Mouse (Mus musculus) C2C12 (cell line): Measurements from ENCODE around the gene Cdk5. TPM values are rescaled to one million over a fixed set of nuclear protein-coding genes. Genes with fewer than 3 reads are reported as not detected.

Experiments used
- H3K27me3 ChIP-seq: one replicate; pipeline ENCODE4 v1.6.1; 2011; ENCODE audit not compliant: control insufficient read depth, insufficient read depth, insufficient read length
- H3K36me3 ChIP-seq: one replicate; pipeline ENCODE4 v1.6.1; 2011; ENCODE audit not compliant: control insufficient read depth, insufficient read depth
- H3K4me3 ChIP-seq: one replicate; pipeline ENCODE4 v1.5.1; 2011; ENCODE audit warnings: mild to moderate bottlenecking, control low read depth; ENCODE audit not compliant: poor library complexity, insufficient read depth, severe bottlenecking
- H3K79me2 ChIP-seq: one replicate; pipeline ENCODE4 v1.6.1; 2011; ENCODE audit not compliant: control insufficient read depth, insufficient read depth
- H3K79me3 ChIP-seq: one replicate; pipeline ENCODE4 v1.6.1; 2011; ENCODE audit warnings: low read depth, control low read depth
- H3ac ChIP-seq: one replicate; pipeline ENCODE3; 2011; ENCODE audit warnings: low read depth; ENCODE audit not compliant: control insufficient read depth, insufficient read length
- CEBPB ChIP-seq: IDR thresholded peaks from one replicate; pipeline ENCODE4 v1.6.1; 2011; ENCODE audit warnings: low read depth, mild to moderate bottlenecking, control low read depth, moderate library complexity
- CTCF ChIP-seq: IDR thresholded peaks from one replicate; pipeline ENCODE4 v1.5.1; 2011; ENCODE audit not compliant: control insufficient read depth, insufficient read depth, insufficient read length
- FOSL1 ChIP-seq: IDR thresholded peaks from one replicate; pipeline ENCODE4 v1.8.0; 2011; ENCODE audit warnings: mild to moderate bottlenecking, low read length; ENCODE audit not compliant: poor library complexity, insufficient read depth, severe bottlenecking
- MAX ChIP-seq: IDR thresholded peaks from one replicate; pipeline ENCODE4 v1.6.1; 2011; ENCODE audit warnings: mild to moderate bottlenecking, control low read depth
- MYOD1 ChIP-seq: IDR thresholded peaks from one replicate; pipeline ENCODE4 v1.6.1; 2011; ENCODE audit warnings: low read depth; ENCODE audit not compliant: control insufficient read depth, insufficient read length
- MYOG ChIP-seq: IDR thresholded peaks from one replicate; pipeline ENCODE4 v1.6.1; 2011; ENCODE audit not compliant: control insufficient read depth, insufficient read length; ENCODE audit errors: extremely low read depth
- USF1 ChIP-seq: IDR thresholded peaks from one replicate; pipeline ENCODE4 v1.6.1; 2011; ENCODE audit warnings: low read depth, mild to moderate bottlenecking, control low read depth, moderate library complexity
- polyA plus RNA-seq: library from polyadenylated mRNA; unstranded; fragments of >200 nt; fragmentation: generic; extraction: Trizol; gene quantifications from one replicate; pipeline ENCODE4 v1.2.1, GENCODE M21; 2012; ENCODE audit warnings: missing spikeins

Gene Cdk5
- polyA plus RNA-seq, 1 experiment, result 33.4 TPM

DNA sequence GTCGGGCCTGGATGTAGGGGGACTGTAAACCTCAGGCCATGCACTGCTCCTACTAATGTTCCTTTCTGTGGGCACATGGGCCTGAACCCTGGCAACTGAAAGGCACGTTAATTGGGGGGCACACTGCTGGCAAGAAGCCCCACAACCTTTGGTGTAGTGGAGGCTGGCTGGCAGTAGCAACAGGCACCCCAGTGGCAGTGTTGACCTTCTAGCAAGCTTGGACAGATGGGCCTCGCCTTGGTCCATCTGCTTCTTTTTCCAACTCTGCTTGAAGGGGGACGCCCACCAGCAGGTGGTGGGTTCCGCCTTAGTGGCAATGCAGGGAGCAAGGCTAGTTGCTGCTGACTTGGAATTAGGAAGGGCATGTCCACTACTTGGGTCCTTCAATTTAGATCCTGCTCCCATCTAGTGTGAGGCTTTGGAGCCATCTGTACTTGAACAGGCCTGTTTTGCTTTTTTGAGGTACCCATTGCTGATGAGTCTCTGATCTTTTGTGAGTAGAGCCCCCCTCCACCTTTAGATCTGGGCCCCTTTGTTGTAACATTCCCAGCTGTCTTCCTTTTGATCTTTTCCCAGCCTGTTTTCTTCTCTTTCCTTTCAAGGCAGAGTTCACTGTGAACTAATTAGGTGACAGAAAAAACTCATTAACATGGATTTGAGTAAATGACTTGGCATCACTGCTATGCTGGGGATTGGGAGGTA lies 30.1 kb upstream of the Cdk5 start:
- peak overlapping the region; percentile 75 for H3K4me3 ChIP-seq
- H3ac ChIP-seq, result peak overlapping the region; percentile 75
- peaks cover 26% of the 10 kb centered on the region for H3K36me3 ChIP-seq
- TF ChIP-seq CEBPB, result no peak
- no peak for TF ChIP-seq USF1
- TF ChIP-seq FOSL1, result no peak
- TF ChIP-seq MYOG, result no peak
- peaks cover 60% of the 10 kb centered on the region for H3K79me3 ChIP-seq
- no peaks in the 10 kb centered on the region for H3K27me3 ChIP-seq
- peaks cover 64% of the 10 kb centered on the region for H3K79me2 ChIP-seq

DNA sequence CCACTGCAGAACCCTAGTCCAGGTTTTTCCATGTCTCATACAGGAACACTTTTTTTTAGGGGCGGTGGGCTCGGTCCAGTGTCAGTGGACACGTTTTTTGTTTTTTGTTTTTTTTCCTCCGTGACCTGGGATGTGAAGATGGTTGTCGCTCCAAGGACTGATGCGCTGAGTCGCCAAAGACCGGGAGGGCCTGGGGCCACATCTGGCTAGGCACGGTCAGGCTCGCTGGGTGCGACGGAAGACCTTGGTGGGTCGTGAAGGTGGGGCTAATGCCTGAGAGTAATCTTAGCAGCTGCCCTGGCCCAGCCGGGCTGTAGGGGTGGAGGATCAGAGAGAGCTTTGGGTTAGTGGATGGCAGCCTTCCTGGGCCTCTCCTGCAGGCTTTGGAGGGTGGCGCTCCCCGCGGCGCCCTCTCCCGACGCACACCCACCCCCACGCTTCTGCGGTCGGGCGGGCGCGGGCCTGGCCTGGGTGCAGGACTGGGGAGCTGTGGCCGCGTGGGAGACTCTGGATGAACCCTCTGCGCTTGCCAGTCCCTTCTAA lies 29.4 kb upstream of the Cdk5 start:
- H3K79me2 ChIP-seq, result peaks cover 57% of the 10 kb centered on the region
- peaks cover 20% of the 10 kb centered on the region for H3K36me3 ChIP-seq
- peak overlapping the region; percentile 75 for H3ac ChIP-seq
- peaks cover 53% of the 10 kb centered on the region for H3K79me3 ChIP-seq
- H3K27me3 ChIP-seq, result no peaks in the 10 kb centered on the region
- peak overlapping the region; percentile 75 for H3K4me3 ChIP-seq
- peak; percentile 15 for TF ChIP-seq CTCF
- TF ChIP-seq CEBPB, result no peak

DNA sequence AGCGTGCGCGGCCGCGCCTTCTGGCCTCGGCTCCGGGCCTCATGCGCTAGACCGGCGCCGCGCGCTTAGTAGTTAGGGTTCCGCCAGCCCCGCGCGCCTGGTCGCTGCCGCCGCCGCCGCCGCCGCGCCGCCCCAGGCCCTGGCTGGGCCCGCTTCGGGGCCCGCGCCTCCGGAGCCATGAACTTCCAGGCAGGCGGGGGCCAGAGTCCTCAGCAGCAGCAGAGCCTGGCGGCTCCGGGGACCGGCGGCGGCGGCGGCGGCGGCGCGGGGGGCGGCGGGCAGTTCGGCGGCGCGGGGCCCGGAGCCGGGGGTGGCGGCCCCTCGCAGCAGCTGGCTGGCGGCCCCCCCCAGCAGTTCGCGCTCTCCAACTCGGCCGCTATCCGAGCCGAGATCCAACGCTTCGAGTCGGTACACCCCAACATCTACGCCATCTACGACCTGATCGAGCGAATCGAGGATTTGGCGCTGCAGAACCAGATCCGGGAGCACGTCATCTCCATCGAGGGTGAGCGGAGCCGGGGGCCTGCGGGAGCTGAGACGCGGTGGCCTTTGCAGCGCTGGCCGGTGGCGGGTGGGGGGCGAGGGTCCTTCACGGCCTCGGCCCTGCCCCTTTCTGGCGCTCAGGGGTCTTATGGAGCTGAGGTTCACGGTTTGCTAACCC lies 28.8 kb upstream of the Cdk5 start, which contains the start of gene Agap3:
Gene Agap3 (plus strand): TSS at position 148 of the 661 bp plus-strand sequence.
- H3K79me2 ChIP-seq, result peaks cover 51% of the 10 kb centered on the region
- TF ChIP-seq MAX (no peak), USF1 (no peak), FOSL1 (no peak), CEBPB (no peak), CTCF (no peak), MYOD1 (no peak), MYOG (no peak)
- peaks cover 47% of the 10 kb centered on the region for H3K79me3 ChIP-seq
- peak within 1 kb of the TSS; percentile 75 for H3K4me3 ChIP-seq
- peak within 1 kb of the TSS; percentile 75 for H3ac ChIP-seq
- no peaks in the 10 kb centered on the region for H3K27me3 ChIP-seq
- H3K36me3 ChIP-seq, result peaks cover 14% of the 10 kb centered on the region

DNA sequence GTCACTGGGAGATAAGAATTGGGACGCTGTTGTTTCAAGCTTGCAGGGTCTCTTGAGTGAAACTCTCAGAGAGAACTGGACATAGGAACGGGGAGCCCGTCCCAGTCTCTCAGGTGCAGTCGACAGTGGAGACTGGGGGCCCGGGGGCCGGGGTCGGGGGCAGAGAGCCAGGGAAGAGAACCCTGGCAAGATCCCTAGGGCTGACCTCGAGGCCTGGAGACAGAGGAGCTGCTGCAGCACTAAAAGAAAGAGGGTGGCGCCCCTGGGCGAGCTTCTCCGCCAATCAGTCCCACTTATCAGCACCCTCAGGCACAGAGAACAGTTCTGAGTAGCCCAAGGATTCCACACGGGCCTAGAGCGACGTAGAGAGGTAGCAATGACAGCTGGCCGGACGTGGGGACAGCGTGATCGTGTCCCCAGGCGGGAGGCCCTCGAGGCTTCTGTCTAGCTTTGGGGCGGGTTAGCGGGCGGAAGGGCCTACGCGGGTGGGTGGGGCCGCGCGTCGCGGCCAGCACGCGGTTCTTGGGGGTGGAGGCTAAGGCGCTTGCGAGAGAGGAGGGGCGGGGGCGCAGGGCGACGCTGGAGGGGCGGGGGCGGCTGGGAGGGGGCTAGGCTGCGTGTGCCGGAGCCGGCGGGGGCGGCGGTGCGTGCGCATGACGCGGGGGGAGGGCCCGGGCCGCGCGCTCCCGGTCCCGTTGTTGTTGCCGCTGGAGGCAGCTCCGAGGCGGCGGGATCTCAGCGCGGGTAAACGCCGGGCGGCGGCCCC lies 28.1 kb upstream of the Cdk5 start:
- peaks cover 44% of the 10 kb centered on the region for H3K79me2 ChIP-seq
- H3K79me3 ChIP-seq, result peaks cover 40% of the 10 kb centered on the region
- no peaks in the 10 kb centered on the region for H3K27me3 ChIP-seq
- H3ac ChIP-seq, result peak overlapping the region; percentile 75
- peaks cover 7% of the 10 kb centered on the region for H3K36me3 ChIP-seq
- TF ChIP-seq MYOG (no peak), MAX (peak; percentile 72)
- H3K4me3 ChIP-seq, result peak overlapping the region; percentile 75

DNA sequence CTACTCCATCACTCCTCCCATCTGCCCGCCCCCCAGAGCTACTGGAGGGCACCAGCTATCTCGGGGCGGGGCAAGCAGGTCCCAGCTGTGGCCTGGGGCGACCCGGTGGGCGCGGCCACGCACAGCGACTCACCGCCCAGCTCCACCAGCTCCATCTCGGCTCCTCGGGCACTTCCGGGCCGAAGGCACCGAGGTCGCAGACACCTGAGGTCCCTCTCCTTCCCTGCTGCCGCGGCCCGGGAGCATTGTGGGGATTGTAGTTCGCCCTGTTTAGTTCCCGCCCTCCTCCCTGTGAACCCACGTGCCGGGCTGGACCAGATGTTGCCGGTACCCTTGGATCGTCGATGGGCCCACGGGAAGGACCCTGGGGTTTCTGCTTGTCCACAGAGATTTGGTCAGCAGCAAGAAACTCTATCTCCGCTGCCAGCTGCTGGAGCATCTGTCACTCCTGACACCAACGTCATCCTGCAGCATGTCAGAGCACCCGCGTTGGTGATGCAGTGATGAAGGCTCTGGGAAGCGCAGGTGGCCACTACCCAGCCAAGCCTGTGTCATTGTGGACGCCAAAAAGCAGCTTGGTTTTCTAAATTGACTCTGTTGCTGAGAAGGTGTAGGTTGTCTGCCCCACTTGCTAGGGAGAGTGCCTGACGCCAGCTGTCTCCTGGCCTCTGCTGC lies 24.4 kb upstream of the Cdk5 start, which contains the start of gene Tmub1:
Gene Tmub1 (minus strand): TSS at position 231 of the 675 bp plus-strand sequence.
- peaks cover 11% of the 10 kb centered on the region for H3K36me3 ChIP-seq
- peak within 1 kb of the TSS; percentile 14 for H3K4me3 ChIP-seq
- H3K27me3 ChIP-seq, result no peaks in the 10 kb centered on the region
- H3K79me2 ChIP-seq, result peaks cover 29% of the 10 kb centered on the region
- TF ChIP-seq MYOD1, result peak; percentile 36
- TF ChIP-seq FOSL1, result no peak
- TF ChIP-seq USF1, result peak; percentile 73
- TF ChIP-seq MAX, result peak; percentile 81
- H3ac ChIP-seq, result peak within 1 kb of the TSS; percentile 34
- peaks cover 14% of the 10 kb centered on the region for H3K79me3 ChIP-seq
